Mouse (Mus musculus) lung, embryonic 14.5 days (tissue): ENCODE results near the gene Dusp5. TPM values are rescaled to one million over a fixed set of nuclear protein-coding genes. Genes with fewer than 3 reads are reported as not detected.

Source experiments
- ATAC-seq: fragments of 200-750 bp; cut with Nextera tagmentation; 2 replicates; pipeline ENCODE4 v1.8.0; 2017; ENCODE audit warnings: mild to moderate bottlenecking, moderate TSS enrichment, moderate library complexity; ENCODE audit not compliant: insufficient read depth
- DNase-seq: peaks from one replicate; pipeline ENCODE4 v3.0.0-alpha.2; 2015
- H3K27ac ChIP-seq: fragments of 300-500 bp; sonication (generic); 2 replicates; pipeline ENCODE4 v1.5.1; 2014; ENCODE audit warnings: low read depth, mild to moderate bottlenecking, moderate library complexity
- H3K27me3 ChIP-seq: fragments of 300-500 bp; sonication (generic); 2 replicates; pipeline ENCODE4 v1.6.1; 2014; ENCODE audit warnings: low read length, control low read depth; ENCODE audit not compliant: insufficient read depth
- H3K36me3 ChIP-seq: fragments of 300-500 bp; sonication (generic); 2 replicates; pipeline ENCODE4 v1.6.1; 2014; ENCODE audit warnings: control low read depth; ENCODE audit not compliant: insufficient read depth
- H3K4me1 ChIP-seq: fragments of 300-500 bp; sonication (generic); 2 replicates; pipeline ENCODE4 v1.6.1; 2014; ENCODE audit warnings: antibody characterized with exemption, control low read depth; ENCODE audit not compliant: insufficient read depth
- H3K4me2 ChIP-seq: fragments of 300-500 bp; sonication (generic); 2 replicates; pipeline ENCODE4 v1.6.1; 2014; ENCODE audit warnings: mild to moderate bottlenecking
- H3K4me3 ChIP-seq: fragments of 300-500 bp; sonication (generic); 2 replicates; pipeline ENCODE4 v1.5.1; 2014; ENCODE audit warnings: low read depth, low read length
- H3K9ac ChIP-seq: fragments of 300-500 bp; sonication (generic); 2 replicates; pipeline ENCODE4 v1.6.1; 2014
- H3K9me3 ChIP-seq: fragments of 300-500 bp; sonication (generic); 2 replicates; pipeline ENCODE4 v1.6.1; 2016; ENCODE audit warnings: low read depth, low read length, control low read depth
- CTCF ChIP-seq: IDR thresholded peaks from 2 replicates; pipeline ENCODE4 v1.5.1; 2016; ENCODE audit warnings: antibody characterized with exemption, low read depth
- WGBS: fragments of 180-500 bp; shearing (Covaris S2); extraction: QIAGEN DNeasy Blood & Tissue Kit; methylation state at CpG from one replicate; pipeline ENCODE4 v1.1.7; 2014; 5-methylcytosine and 5-hydroxymethylcytosine counted together
- polyA plus RNA-seq: library from polyadenylated mRNA; unstranded; fragments of >200 nt; fragmentation: Nextera tagmentation; extraction: Ambion mirVana; gene quantifications from 2 replicates; pipeline ENCODE4 v1.2.1, GENCODE M21; 2014

The Dusp5 gene
- polyA plus RNA-seq, 1 experiment from 2014 or later = 7.3 TPM

DNA sequence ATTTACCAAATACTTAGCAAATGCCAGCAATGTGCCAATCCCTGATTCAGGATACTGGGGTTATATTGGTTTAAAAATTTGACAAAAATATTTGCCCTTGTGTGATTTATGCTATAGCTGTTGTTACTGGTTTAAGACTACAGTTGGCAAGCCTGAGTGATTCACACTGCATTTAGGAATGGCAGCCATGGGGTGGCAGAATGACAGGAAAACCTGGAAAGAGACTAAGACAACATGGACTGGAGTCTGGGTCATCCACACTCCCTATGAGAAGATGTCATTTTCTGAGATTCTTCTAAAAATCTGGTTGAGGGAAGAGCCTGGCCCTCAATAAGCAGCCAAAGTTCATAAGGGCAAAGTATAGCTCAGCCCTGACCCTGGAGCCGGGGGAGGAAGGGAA, 39.0 kb upstream of the Dusp5 start:
- no peak overlapping the region for H3K27ac ChIP-seq
- no peaks in the 10 kb centered on the region for H3K36me3 ChIP-seq
- 94% methylated on average over 1 of the region's 1 CpGs for WGBS
- H3K9ac ChIP-seq = no peak overlapping the region
- H3K4me1 ChIP-seq = no peaks in the 10 kb centered on the region
- TF ChIP-seq CTCF = no peak
- H3K4me3 ChIP-seq = no peak overlapping the region
- DNase-seq = no peak
- H3K4me2 ChIP-seq = no peak overlapping the region
- H3K27me3 ChIP-seq = no peaks in the 10 kb centered on the region
- no peak for ATAC-seq
- H3K9me3 ChIP-seq = no peaks in the 10 kb centered on the region

DNA sequence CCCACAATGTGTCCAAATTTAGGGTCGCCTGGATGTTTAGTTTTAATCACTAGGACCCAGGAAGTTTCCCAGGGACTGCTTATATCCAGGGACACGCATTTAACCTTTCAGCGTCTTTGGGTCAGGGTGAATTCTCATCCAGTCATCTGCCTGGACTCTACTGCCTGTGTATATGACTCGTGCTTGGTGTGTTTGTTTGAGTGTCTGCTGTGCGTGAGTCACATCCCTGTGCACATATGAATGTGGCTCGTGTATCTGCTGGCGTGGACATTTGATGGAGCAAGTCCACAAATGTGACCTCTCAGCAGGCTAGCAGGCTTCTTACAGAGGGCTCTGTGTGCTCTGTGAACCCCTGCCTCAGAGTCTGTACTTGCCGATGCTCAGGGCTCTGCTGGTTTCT, 38.0 kb upstream of the Dusp5 start:
- DNase-seq (no peak), ATAC-seq (no peak)
- Histone ChIP-seq H3K36me3 (no peaks in the 10 kb centered on the region), H3K9ac (no peak overlapping the region), H3K9me3 (no peaks in the 10 kb centered on the region), H3K27ac (no peak overlapping the region), H3K27me3 (no peaks in the 10 kb centered on the region), H3K4me2 (no peak overlapping the region), H3K4me1 (no peaks in the 10 kb centered on the region), H3K4me3 (no peak overlapping the region)
- no peak for TF ChIP-seq CTCF
- 56% methylated on average over 8 of the region's 8 CpGs for WGBS

DNA sequence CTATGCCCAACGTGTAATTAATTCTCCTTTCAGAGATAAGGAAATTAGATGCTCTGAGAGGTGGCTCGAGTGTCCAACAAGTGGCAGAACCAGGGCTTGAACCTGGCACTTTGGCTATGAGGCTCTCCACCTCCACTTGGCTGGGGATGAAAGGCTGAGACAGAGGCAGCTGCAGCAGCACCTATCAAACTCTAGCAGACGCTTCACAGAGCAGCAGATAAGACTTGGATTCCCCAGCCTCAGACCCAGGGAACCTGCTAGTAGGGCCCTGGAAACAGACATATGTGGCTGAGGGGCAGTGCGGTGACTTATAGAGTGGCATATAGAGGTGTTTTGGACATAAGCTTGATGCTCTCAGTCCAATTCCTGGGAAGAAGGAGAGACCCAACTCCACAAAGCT, 36.4 kb upstream of the Dusp5 start:
- DNase-seq (no peak), ATAC-seq (no peak)
- TF ChIP-seq CTCF = no peak
- Histone ChIP-seq H3K4me2 (no peak overlapping the region), H3K36me3 (no peaks in the 10 kb centered on the region), H3K9me3 (no peaks in the 10 kb centered on the region), H3K27me3 (no peaks in the 10 kb centered on the region), H3K4me1 (no peaks in the 10 kb centered on the region), H3K4me3 (no peak overlapping the region), H3K9ac (no peak overlapping the region), H3K27ac (no peak overlapping the region)
- WGBS = 52% methylated on average over 4 of the region's 4 CpGs

DNA sequence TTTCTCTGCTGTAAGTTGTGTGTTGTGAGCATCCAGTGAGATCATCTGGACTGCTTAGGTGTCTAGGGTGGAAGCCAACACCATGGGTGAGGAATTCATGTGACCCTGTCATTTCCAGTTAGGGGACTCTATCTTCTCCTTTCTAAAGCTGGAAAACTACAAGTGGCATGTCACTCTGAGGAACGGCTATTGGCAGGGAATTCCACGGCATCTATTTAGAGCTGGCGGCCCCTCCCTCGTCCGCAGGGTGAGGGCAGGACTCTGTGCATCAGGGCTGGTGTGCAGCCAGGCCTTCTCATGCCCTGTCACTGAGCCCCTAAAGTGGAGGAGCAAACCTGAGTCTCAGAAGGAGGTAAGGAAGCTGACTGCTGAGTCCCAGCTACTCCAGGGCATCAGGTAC, 35.0 kb upstream of the Dusp5 start:
- 51% methylated on average over 5 of the region's 5 CpGs for WGBS
- no peak for DNase-seq
- Histone ChIP-seq H3K27ac (no peak overlapping the region), H3K9ac (no peak overlapping the region), H3K4me3 (no peak overlapping the region), H3K4me2 (no peak overlapping the region), H3K4me1 (no peaks in the 10 kb centered on the region), H3K36me3 (no peaks in the 10 kb centered on the region), H3K9me3 (no peaks in the 10 kb centered on the region), H3K27me3 (no peaks in the 10 kb centered on the region)
- TF ChIP-seq CTCF = no peak
- ATAC-seq = no peak

DNA sequence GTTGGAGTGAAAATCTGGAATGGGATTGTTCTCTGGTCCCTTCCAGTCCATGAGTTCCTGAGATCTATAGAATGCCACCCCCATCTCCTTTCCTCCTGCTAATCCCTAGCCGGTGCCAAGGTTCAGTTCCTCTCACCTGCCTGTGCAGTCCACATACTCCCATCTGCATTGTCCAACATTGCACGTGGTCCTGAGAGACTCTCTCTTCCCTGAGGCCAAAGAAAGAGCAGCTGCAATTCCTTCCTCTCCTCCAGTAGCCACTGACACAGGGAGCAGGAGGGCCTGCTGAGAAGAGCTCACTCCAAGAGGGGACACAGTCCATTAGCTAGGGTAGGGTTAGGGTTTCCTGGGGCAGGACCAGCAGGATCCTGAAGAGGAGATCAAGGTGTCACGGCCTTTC, 31.0 kb upstream of the Dusp5 start:
- H3K4me3 ChIP-seq = no peak overlapping the region
- no peaks in the 10 kb centered on the region for H3K36me3 ChIP-seq
- no peak overlapping the region for H3K4me2 ChIP-seq
- H3K9ac ChIP-seq = no peak overlapping the region
- H3K9me3 ChIP-seq = no peaks in the 10 kb centered on the region
- 54% methylated on average over 3 of the region's 3 CpGs for WGBS
- H3K27me3 ChIP-seq = no peaks in the 10 kb centered on the region
- no peak for TF ChIP-seq CTCF
- H3K27ac ChIP-seq = no peak overlapping the region
- ATAC-seq = no peak
- DNase-seq = no peak
- H3K4me1 ChIP-seq = 0 out of 2 replicates have a peak, but pooled peaks cover 4% of the 10 kb centered on the region

DNA sequence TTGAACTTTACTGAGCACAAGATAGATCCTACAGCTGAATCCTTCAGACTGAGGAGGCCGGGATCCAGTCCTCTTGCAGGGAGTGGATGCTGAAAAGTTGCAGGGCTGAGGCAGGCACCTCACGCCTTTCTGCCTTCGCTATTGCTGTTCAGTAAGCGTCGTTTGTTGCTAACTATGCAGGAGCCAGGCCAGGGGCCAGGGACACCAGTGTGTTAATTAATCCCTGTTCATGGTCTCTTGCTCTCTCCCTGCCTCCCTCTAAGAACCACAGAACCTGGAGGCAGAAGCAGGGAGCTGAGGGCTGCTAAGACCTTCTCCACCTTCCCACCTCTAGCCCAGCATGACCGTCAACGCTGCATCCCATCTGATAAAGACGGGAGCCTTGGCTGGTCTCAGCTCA, 29.9 kb upstream of the Dusp5 start:
- Histone ChIP-seq H3K4me3 (no peak overlapping the region), H3K4me2 (no peak overlapping the region), H3K27me3 (no peaks in the 10 kb centered on the region), H3K9me3 (no peaks in the 10 kb centered on the region), H3K27ac (no peak overlapping the region), H3K4me1 (0 out of 2 replicates have a peak, but pooled peaks cover 4% of the 10 kb centered on the region), H3K36me3 (no peaks in the 10 kb centered on the region), H3K9ac (no peak overlapping the region)
- 84% methylated on average over 8 of the region's 8 CpGs for WGBS
- TF ChIP-seq CTCF = no peak
- DNase-seq = no peak
- no peak for ATAC-seq

DNA sequence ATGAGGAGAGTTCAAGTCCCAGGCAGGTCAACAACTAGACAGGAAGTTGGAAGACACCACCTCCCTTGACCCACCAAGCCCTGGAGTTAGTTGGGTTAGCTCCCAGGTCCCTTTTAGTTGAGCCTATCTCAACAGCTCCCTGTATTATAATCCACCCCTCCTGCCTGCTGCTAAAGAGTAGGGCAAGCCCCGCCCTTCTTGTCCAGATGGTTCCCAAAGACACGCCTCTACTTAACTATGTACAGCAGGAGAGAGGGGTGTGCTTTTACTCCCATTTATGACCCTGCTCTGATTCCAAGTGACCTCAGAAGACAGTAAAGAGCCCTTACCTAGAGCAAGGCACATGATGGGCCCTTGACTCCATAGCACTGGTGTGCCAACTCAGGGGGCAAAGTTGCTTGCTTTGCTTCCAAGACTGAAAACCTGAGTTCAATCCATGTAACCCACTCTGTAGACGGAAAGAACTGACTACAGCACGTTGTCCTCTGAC, 29.4 kb upstream of the Dusp5 start:
- DNase-seq = no peak
- Histone ChIP-seq H3K4me1 (0 out of 2 replicates have a peak, but pooled peaks cover 4% of the 10 kb centered on the region), H3K4me2 (no peak overlapping the region), H3K4me3 (no peak overlapping the region), H3K27me3 (no peaks in the 10 kb centered on the region), H3K9ac (no peak overlapping the region), H3K36me3 (no peaks in the 10 kb centered on the region), H3K9me3 (no peaks in the 10 kb centered on the region), H3K27ac (no peak overlapping the region)
- TF ChIP-seq CTCF = no peak
- WGBS = 81% methylated on average over 4 of the region's 4 CpGs
- no peak for ATAC-seq
